Mouse (Mus musculus): Measurements from ENCODE around the gene Slc25a25. TPM values are rescaled to one million over a fixed set of nuclear protein-coding genes. Genes with fewer than 3 reads are reported as not detected.
A peak's percentile ranks its signal among the peaks of the same experiment; 100 is the strongest.

The Slc25a25 gene
- polyA plus RNA-seq, 1 experiment: 49.1 TPM

- Histone ChIP-seq H3K27ac (ENCODE audit: insufficient read depth, low read length) (peak within 1 kb of the TSS; percentile 76), H3K4me3 (ENCODE audit: insufficient read depth, low read length) (peak within 1 kb of the TSS; percentile 97), H3K4me1 (ENCODE audit: control insufficient read depth, insufficient read depth, low read length) (peaks cover 1% of the 10 kb centered on the region)
- TF ChIP-seq POLR2A (IDR thresholded peaks at IDR 0.05; ENCODE audit: extremely low read depth, insufficient read depth, low read length) (peak; percentile 61; the same call in 1 of the 2 replicates), CTCF (IDR thresholded peaks at IDR 0.05; ENCODE audit: extremely low read depth, insufficient read depth, low read length) (no peak)
Observed at GRCm38 (mm10) chr2:32395484-32395945, 55.7 kb downstream of the Slc25a25 start, which contains the start of gene Ptges2. Ptges2 (plus strand) TSS chr2:32395896.

GRCm38 (mm10) chr2:32394973-32395372 is 56.3 kb downstream of the Slc25a25 start:
- TF ChIP-seq POLR2A (IDR thresholded peaks at IDR 0.05; ENCODE audit: extremely low read depth, insufficient read depth, low read length) (no peak), CTCF (IDR thresholded peaks at IDR 0.05; ENCODE audit: extremely low read depth, insufficient read depth, low read length) (peak; percentile 24; the same call in 1 of the 2 replicates)
- Histone ChIP-seq H3K27ac (ENCODE audit: insufficient read depth, low read length) (no peak overlapping the region), H3K4me3 (ENCODE audit: insufficient read depth, low read length) (peak overlapping the region; percentile 97), H3K4me1 (ENCODE audit: control insufficient read depth, insufficient read depth, low read length) (peaks cover 1% of the 10 kb centered on the region)

- TF ChIP-seq CTCF (IDR thresholded peaks at IDR 0.05; ENCODE audit: extremely low read depth, insufficient read depth, low read length) (no peak), POLR2A (IDR thresholded peaks at IDR 0.05; ENCODE audit: extremely low read depth, insufficient read depth, low read length) (no peak)
- Histone ChIP-seq H3K4me3 (ENCODE audit: insufficient read depth, low read length) (no peak overlapping the region), H3K4me1 (ENCODE audit: control insufficient read depth, insufficient read depth, low read length) (no peaks in the 10 kb centered on the region), H3K27ac (ENCODE audit: insufficient read depth, low read length) (no peak overlapping the region)
Observed at GRCm38 (mm10) chr2:32392063-32392462, 59.2 kb downstream of the Slc25a25 start.

GRCm38 (mm10) chr2:32390871-32391270 is 60.4 kb downstream of the Slc25a25 start:
- Histone ChIP-seq H3K4me3 (ENCODE audit: insufficient read depth, low read length) (no peak overlapping the region), H3K27ac (ENCODE audit: insufficient read depth, low read length) (no peak overlapping the region), H3K4me1 (ENCODE audit: control insufficient read depth, insufficient read depth, low read length) (no peaks in the 10 kb centered on the region)
- TF ChIP-seq POLR2A (IDR thresholded peaks at IDR 0.05; ENCODE audit: extremely low read depth, insufficient read depth, low read length): no peak
- TF ChIP-seq CTCF (IDR thresholded peaks at IDR 0.05; ENCODE audit: extremely low read depth, insufficient read depth, low read length): no peak

- Histone ChIP-seq H3K4me1 (ENCODE audit: control insufficient read depth, insufficient read depth, low read length) (no peaks in the 10 kb centered on the region), H3K4me3 (ENCODE audit: insufficient read depth, low read length) (no peak overlapping the region), H3K27ac (ENCODE audit: insufficient read depth, low read length) (no peak overlapping the region)
- TF ChIP-seq POLR2A (IDR thresholded peaks at IDR 0.05; ENCODE audit: extremely low read depth, insufficient read depth, low read length) (no peak), CTCF (IDR thresholded peaks at IDR 0.05; ENCODE audit: extremely low read depth, insufficient read depth, low read length) (no peak)
Observed at GRCm38 (mm10) chr2:32389157-32389556, 62.1 kb downstream of the Slc25a25 start.

- Histone ChIP-seq H3K4me3 (ENCODE audit: insufficient read depth, low read length) (no peak within 1 kb of the TSS), H3K4me1 (ENCODE audit: control insufficient read depth, insufficient read depth, low read length) (no peaks in the 10 kb centered on the region), H3K27ac (ENCODE audit: insufficient read depth, low read length) (no peak within 1 kb of the TSS)
- TF ChIP-seq CTCF (IDR thresholded peaks at IDR 0.05; ENCODE audit: extremely low read depth, insufficient read depth, low read length) (no peak), POLR2A (IDR thresholded peaks at IDR 0.05; ENCODE audit: extremely low read depth, insufficient read depth, low read length) (no peak)
Observed at GRCm38 (mm10) chr2:32387706-32388490, 63.3 kb downstream of the Slc25a25 start, which contains the start of gene Lcn2. Lcn2 (minus strand) TSS chr2:32388252.

GRCm38 (mm10) chr2:32382689-32383088 is 68.6 kb downstream of the Slc25a25 start:
- H3K27ac ChIP-seq (ENCODE audit: insufficient read depth, low read length): no peak overlapping the region
- H3K4me1 ChIP-seq (ENCODE audit: control insufficient read depth, insufficient read depth, low read length): no peaks in the 10 kb centered on the region
- TF ChIP-seq CTCF (IDR thresholded peaks at IDR 0.05; ENCODE audit: extremely low read depth, insufficient read depth, low read length): no peak
- no peak for TF ChIP-seq POLR2A (IDR thresholded peaks at IDR 0.05; ENCODE audit: extremely low read depth, insufficient read depth, low read length)
- H3K4me3 ChIP-seq (ENCODE audit: insufficient read depth, low read length): no peak overlapping the region

- peak within 1 kb of the TSS; percentile 4 for H3K27ac ChIP-seq (ENCODE audit: insufficient read depth, low read length)
- TF ChIP-seq POLR2A (IDR thresholded peaks at IDR 0.05; ENCODE audit: extremely low read depth, insufficient read depth, low read length) (peak; percentile 46; the same call in 1 of the 2 replicates), CTCF (IDR thresholded peaks at IDR 0.05; ENCODE audit: extremely low read depth, insufficient read depth, low read length) (no peak)
- peak within 1 kb of the TSS; percentile 60 for H3K4me3 ChIP-seq (ENCODE audit: insufficient read depth, low read length)
- no peaks in the 10 kb centered on the region for H3K4me1 ChIP-seq (ENCODE audit: control insufficient read depth, insufficient read depth, low read length)
Observed at GRCm38 (mm10) chr2:32381775-32382223, 69.4 kb downstream of the Slc25a25 start, which contains the start of gene 1110008P14Rik. 1110008P14Rik (minus strand) TSS chr2:32381938.

GRCm38 (mm10) chr2:32381141-32381774 is 70.0 kb downstream of the Slc25a25 start:
- Histone ChIP-seq H3K4me3 (ENCODE audit: insufficient read depth, low read length) (peak overlapping the region; percentile 60), H3K4me1 (ENCODE audit: control insufficient read depth, insufficient read depth, low read length) (peaks cover 1% of the 10 kb centered on the region; the same call in 1 of the 2 replicates), H3K27ac (ENCODE audit: insufficient read depth, low read length) (peak overlapping the region; percentile 4)
- no peak for TF ChIP-seq CTCF (IDR thresholded peaks at IDR 0.05; ENCODE audit: extremely low read depth, insufficient read depth, low read length)
- TF ChIP-seq POLR2A (IDR thresholded peaks at IDR 0.05; ENCODE audit: extremely low read depth, insufficient read depth, low read length): no peak

Measured in cortical plate, adult 2 months (tissue).